Mouse (Mus musculus): ENCODE data around the gene Ptx4. TPM values are rescaled to one million over a fixed set of nuclear protein-coding genes. Genes with fewer than 3 reads are reported as not detected.

Ptx4 gene
- total RNA-seq, 4 experiments from 2014 or later, result 0.58 to 2.4 (median 0.79) TPM

Other genes with a start within 250 kb of the Ptx4 start
- gene Nubp2, start 234.4 kb upstream of the Ptx4 start, total RNA-seq (2022), result 10 to 100 TPM; 10.5 to 13.7 (median 11.9) TPM
- gene Spsb3, start 234.1 kb upstream of the Ptx4 start, total RNA-seq (2022), result 10 to 100 TPM; 31.0 to 38.6 (median 35.4) TPM
- 1 to 10 TPM; 6.6 to 8.7 (median 7.9) TPM for gene Eme2, start 225.7 kb upstream of the Ptx4 start, total RNA-seq (2022)
- 10 to 100 TPM; 70.5 to 82.3 (median 75.4) TPM for gene Mrps34, start 225.6 kb upstream of the Ptx4 start, total RNA-seq (2022)
- 10 to 100 TPM; 11.4 to 12.6 (median 12.0) TPM for gene Nme3, start 224.3 kb upstream of the Ptx4 start, total RNA-seq (2022)
- 10 to 100 TPM; 12.1 to 15.4 (median 13.7) TPM for gene Mapk8ip3, start 183.8 kb upstream of the Ptx4 start, total RNA-seq (2022)
- gene Jpt2, start 160.1 kb upstream of the Ptx4 start, total RNA-seq (2022), result 1 to 10 TPM; 5.1 to 8.5 (median 6.9) TPM
- gene Cramp1l, start 105.0 kb upstream of the Ptx4 start, total RNA-seq (2022), result 1 to 10 TPM; 6.2 to 6.9 (median 6.7) TPM
- 1 to 10 TPM; 1.4 to 2.7 (median 2.3) TPM for gene Ift140, start 104.7 kb upstream of the Ptx4 start, total RNA-seq (2022)
- gene Tmem204, start 37.2 kb upstream of the Ptx4 start, total RNA-seq (2022), result 10 to 100 TPM in 1 of 4 experiments, 1 to 10 TPM in 3; 7.9 to 10.7 (median 8.2) TPM
- 1 to 10 TPM; 4.2 to 8.6 (median 6.0) TPM for gene Telo2, start 4.8 kb upstream of the Ptx4 start, total RNA-seq (2022)
- gene Clcn7, start 12.6 kb downstream of the Ptx4 start, total RNA-seq (2022), result 10 to 100 TPM; 13.0 to 18.3 (median 16.0) TPM
- not detected for gene Ccdc154, start 41.7 kb downstream of the Ptx4 start, total RNA-seq (2022)
- not detected for gene Gm38655, start 54.7 kb downstream of the Ptx4 start, total RNA-seq (2022)
- 10 to 100 TPM; 13.8 to 15.5 (median 14.8) TPM for gene BC003965, start 63.8 kb downstream of the Ptx4 start, total RNA-seq (2022)
- 1 to 10 TPM; 3.2 to 5.4 (median 4.3) TPM for gene Unkl, start 67.6 kb downstream of the Ptx4 start, total RNA-seq (2022)
- gene Gnptg, start 119.4 kb downstream of the Ptx4 start, total RNA-seq (2022), result 10 to 100 TPM; 12.8 to 17.2 (median 14.8) TPM
- gene Tsr3, start 119.4 kb downstream of the Ptx4 start, total RNA-seq (2022), result 10 to 100 TPM; 14.2 to 19.1 (median 15.6) TPM
- gene Baiap3, start 135.6 kb downstream of the Ptx4 start, total RNA-seq (2022), result not detected
- gene Ube2i, start 153.9 kb downstream of the Ptx4 start, total RNA-seq (2022), result 10 to 100 TPM; 57.0 to 66.7 (median 58.0) TPM
- under 1 TPM; 0.27 to 0.56 (median 0.33) TPM for gene Prss34, start 177.6 kb downstream of the Ptx4 start, total RNA-seq (2022)
- not detected for gene Prss28, start 187.9 kb downstream of the Ptx4 start, total RNA-seq (2022)
- gene Prss29, start 197.9 kb downstream of the Ptx4 start, total RNA-seq (2022), result not detected
- 1 to 10 TPM in 3 of 4 experiments, under 1 TPM in 1; 0.29 to 2.2 (median 1.2) TPM for gene Tpsab1, start 224.8 kb downstream of the Ptx4 start, total RNA-seq (2022)
- gene Tpsb2, start 245.5 kb downstream of the Ptx4 start, total RNA-seq (2022), result 1 to 10 TPM; 1.7 to 5.9 (median 3.9) TPM
- gene Tpsg1, start 248.5 kb downstream of the Ptx4 start, total RNA-seq (2022), result not detected

All from gastrocnemius, adult 8-10 months (tissue).